Mouse (Mus musculus) kidney, adult 2 months (tissue): ENCODE results near the gene Nxnl1.

ENCODE experiments used
- CTCF ChIP-seq: fragments of 200-500 bp; conservative IDR thresholded peaks from 2 replicates; pipeline ENCODE4 v1.5.1; 2011; ENCODE audit warnings: low read depth, mild to moderate bottlenecking, control low read depth, low read length, moderate library complexity, mixed read lengths; ENCODE audit not compliant: insufficient read depth, insufficient read length
- POLR2A ChIP-seq: fragments of 200-500 bp; IDR thresholded peaks from one replicate; pipeline ENCODE4 v1.6.1; 2011; ENCODE audit warnings: low read depth, low read length, control low read depth

DNA sequence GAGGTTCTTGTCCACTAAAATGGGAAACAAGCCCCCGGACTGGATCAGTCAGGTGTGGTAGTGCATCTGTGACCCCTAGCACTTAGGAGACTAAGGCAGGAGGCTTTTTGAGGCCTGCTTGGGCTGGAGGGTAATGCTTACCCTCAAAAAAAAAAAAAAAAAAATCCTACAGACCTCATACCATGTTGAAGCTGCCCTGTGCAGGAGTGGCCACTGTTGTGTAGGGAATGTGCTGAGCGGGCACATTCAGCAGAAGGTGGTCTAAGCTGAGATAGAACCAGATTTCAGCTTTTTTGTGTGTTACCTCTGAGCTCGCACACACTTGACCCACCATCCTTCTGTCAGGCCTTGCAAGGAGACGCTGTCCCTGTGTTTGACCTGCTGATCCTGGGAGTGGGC, 27.9 kb upstream of the Nxnl1 start:
- TF ChIP-seq CTCF (no peak), POLR2A (no peak)
